Mouse (Mus musculus) kidney, adult 2 months (tissue): ENCODE measurements at regions not wholly inside any gene's neighbourhood (a gene's known extent, or its start where the extent isn't known, plus 50 kb on each side); places are given as distances from the start of the nearest gene placed in this dataset.

Experiments
- DNase-seq: peaks from one replicate; pipeline ENCODE4 v3.0.0; 2021
- H3K27ac ChIP-seq: fragments of 200-500 bp; 2 replicates; pipeline ENCODE4 v1.5.1; 2012; ENCODE audit warnings: low read depth, low read length, control low read depth, inconsistent platforms; ENCODE audit not compliant: insufficient read depth
- H3K27me3 ChIP-seq: fragments of 200-500 bp; replicated peaks from 2 replicates; pipeline ENCODE4 v1.6.1; 2012; ENCODE audit warnings: mild to moderate bottlenecking, moderate library complexity, low read length, inconsistent platforms; ENCODE audit not compliant: control insufficient read depth, insufficient read depth
- H3K36me3 ChIP-seq: fragments of 200-500 bp; 2 replicates; pipeline ENCODE4 v1.6.1; 2012; ENCODE audit warnings: mild to moderate bottlenecking, moderate library complexity, low read length, inconsistent platforms; ENCODE audit not compliant: control insufficient read depth, insufficient read depth
- H3K4me1 ChIP-seq: fragments of 200-500 bp; 2 replicates; pipeline ENCODE4 v1.6.1; 2011; ENCODE audit warnings: low read length; ENCODE audit not compliant: control insufficient read depth, insufficient read depth
- H3K4me3 ChIP-seq: fragments of 200-500 bp; 2 replicates; pipeline ENCODE4 v1.5.1; 2011; ENCODE audit warnings: mild to moderate bottlenecking, low read depth, low read length, control low read depth; ENCODE audit not compliant: insufficient read depth
- CTCF ChIP-seq: fragments of 200-500 bp; conservative IDR thresholded peaks from 2 replicates; pipeline ENCODE4 v1.5.1; 2011; ENCODE audit warnings: low read depth, mild to moderate bottlenecking, control low read depth, low read length, moderate library complexity, mixed read lengths; ENCODE audit not compliant: insufficient read depth, insufficient read length
- POLR2A ChIP-seq: fragments of 200-500 bp; IDR thresholded peaks from one replicate; pipeline ENCODE4 v1.6.1; 2011; ENCODE audit warnings: low read depth, low read length, control low read depth
- WGBS: fragments of 180-500 bp; shearing (Covaris S2); methylation state at CpG from one replicate; pipeline ENCODE4 v1.1.7; 2018; 5-methylcytosine and 5-hydroxymethylcytosine counted together

DNA sequence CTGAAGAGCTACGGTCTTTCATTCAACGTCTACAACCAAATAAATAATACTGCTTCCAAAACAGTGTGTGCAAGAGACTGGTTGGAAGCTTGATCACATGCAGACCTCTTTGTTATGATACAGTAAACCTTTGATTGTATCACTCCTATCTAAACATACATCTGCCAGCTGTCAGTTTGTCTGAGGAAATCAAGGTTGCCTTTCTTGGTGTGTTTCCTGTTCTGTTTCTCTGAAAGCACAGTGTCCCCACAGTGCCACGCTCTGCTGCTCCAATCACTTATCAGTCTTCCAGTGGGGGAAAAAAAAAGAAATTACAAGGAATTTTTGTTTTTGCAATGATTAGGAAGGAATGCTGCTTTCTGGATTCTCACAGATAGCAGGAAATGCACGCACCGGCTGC lies 139.2 kb downstream of the Mbl2 start:
- Histone ChIP-seq H3K27ac (no peak overlapping the region), H3K27me3 (no peaks in the 10 kb centered on the region), H3K4me1 (no peaks in the 10 kb centered on the region; the same call in 1 of the 2 replicates), H3K4me3 (no peak overlapping the region), H3K36me3 (no peaks in the 10 kb centered on the region)
- no peak for TF ChIP-seq CTCF
- 21% methylated on average over 5 of the region's 5 CpGs for WGBS
- no peak for DNase-seq

GRCm38 (mm10) chr19:30379767-30380166 lies 147.0 kb downstream of the Mbl2 start:
- H3K27me3 ChIP-seq = no peaks in the 10 kb centered on the region
- H3K4me1 ChIP-seq = no peaks in the 10 kb centered on the region
- H3K36me3 ChIP-seq = no peaks in the 10 kb centered on the region
- DNase-seq = no peak
- no peak overlapping the region for H3K4me3 ChIP-seq
- WGBS = 58% methylated on average over 6 of the region's 6 CpGs
- H3K27ac ChIP-seq = no peak overlapping the region
- TF ChIP-seq POLR2A = no peak
- no peak for TF ChIP-seq CTCF

- H3K4me3 ChIP-seq = no peak overlapping the region
- H3K27me3 ChIP-seq = no peaks in the 10 kb centered on the region
- TF ChIP-seq POLR2A = no peak
- no peaks in the 10 kb centered on the region for H3K36me3 ChIP-seq
- no peak for DNase-seq
- H3K27ac ChIP-seq = no peak overlapping the region
- 45% methylated on average over 6 of the region's 6 CpGs for WGBS
- no peaks in the 10 kb centered on the region for H3K4me1 ChIP-seq
Measured at GRCm38 (mm10) chr19:30380515-30381206, 147.9 kb downstream of the Mbl2 start.

- DNase-seq = no peak
- WGBS = 41% methylated on average over 5 of the region's 5 CpGs
- no peak for TF ChIP-seq POLR2A
- TF ChIP-seq CTCF = no peak
- Histone ChIP-seq H3K36me3 (no peaks in the 10 kb centered on the region), H3K4me3 (no peak overlapping the region), H3K27ac (no peak overlapping the region), H3K27me3 (no peaks in the 10 kb centered on the region), H3K4me1 (no peaks in the 10 kb centered on the region)
Measured at GRCm38 (mm10) chr19:30393791-30394190, 155.7 kb downstream of the Dkk1 start.

DNA sequence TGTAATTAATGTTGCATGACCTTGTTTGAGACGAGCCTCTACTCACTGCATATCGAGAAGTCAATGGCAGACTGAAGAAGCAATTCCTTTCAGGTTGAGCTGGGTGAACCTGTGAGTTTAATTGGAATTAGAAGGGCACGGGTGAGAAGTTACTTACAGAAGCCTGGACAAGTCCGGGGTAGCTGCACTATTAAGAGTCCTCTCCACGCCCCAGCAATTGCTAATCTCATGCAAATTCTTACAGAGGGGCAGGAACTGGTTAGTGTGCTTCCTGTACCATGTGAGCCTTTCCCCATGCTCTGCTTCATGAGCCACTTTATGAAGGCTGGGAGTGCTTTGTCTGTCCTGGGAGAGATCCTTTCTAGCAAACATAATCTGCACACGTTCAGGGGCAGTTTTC lies 142.5 kb downstream of the Dkk1 start:
- H3K4me1 ChIP-seq = no peaks in the 10 kb centered on the region
- no peak overlapping the region for H3K4me3 ChIP-seq
- H3K36me3 ChIP-seq = no peaks in the 10 kb centered on the region
- peak; percentile 12 for DNase-seq
- no peak overlapping the region for H3K27ac ChIP-seq
- TF ChIP-seq POLR2A = no peak
- no peak for TF ChIP-seq CTCF
- WGBS = 30% methylated on average over 6 of the region's 6 CpGs
- no peaks in the 10 kb centered on the region for H3K27me3 ChIP-seq

DNA sequence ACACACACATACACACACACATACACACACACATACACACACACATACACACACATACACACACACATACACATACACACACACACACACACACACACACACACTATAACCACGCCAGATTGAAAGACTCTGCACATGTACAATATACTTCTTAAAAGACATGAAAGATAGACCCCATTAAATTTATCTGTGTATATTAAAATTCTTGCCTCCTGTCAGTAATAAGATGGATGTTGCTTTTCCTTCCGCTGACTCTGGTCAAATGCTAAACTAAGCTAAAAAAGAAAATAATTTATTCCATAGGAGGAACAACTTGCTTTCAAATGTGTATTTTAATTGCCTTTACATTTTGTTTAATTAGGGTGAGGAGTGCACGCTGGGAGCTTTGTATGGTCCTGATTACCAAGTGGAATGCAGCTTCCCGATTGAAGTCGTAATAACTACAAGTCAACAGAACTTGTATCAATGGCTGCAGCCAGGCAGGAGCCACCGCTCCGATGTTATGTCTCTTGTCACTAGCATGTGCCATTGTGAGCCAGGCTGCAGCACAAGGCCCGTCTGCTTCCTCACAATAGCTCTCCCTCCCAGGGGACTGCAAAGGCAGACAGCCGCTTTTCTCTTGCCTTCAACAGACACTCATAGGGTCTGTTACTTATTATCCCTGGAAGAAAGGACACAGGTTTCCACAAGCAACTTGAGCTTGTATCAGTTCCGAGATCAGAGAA lies 129.7 kb downstream of the Dkk1 start:
- no peaks in the 10 kb centered on the region; the same call in 1 of the 2 replicates for H3K27me3 ChIP-seq
- no peak overlapping the region for H3K4me3 ChIP-seq
- H3K27ac ChIP-seq = no peak overlapping the region
- TF ChIP-seq CTCF (no peak), POLR2A (no peak)
- no peaks in the 10 kb centered on the region for H3K36me3 ChIP-seq
- no peaks in the 10 kb centered on the region for H3K4me1 ChIP-seq
- 33% methylated on average over 10 of the region's 10 CpGs for WGBS
- peak; percentile 3 for DNase-seq

DNA sequence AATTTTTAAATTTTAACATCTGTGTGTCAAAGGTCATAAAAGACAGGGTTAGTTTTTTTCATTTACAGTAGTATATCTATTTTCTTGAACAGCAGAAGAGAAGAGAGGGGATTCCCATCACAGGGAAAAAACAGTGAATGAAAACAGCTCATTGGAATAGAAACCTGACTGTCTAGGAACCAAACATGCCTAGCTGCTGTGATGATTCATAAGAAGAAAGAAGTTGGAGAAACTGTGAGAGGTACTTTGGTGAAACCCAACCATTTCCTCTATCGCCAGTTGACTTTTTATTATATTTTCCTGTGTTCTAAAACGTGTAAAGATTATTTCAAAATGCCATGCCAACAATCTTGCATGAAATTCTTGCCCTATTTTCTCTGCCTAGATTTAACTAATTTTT lies 123.8 kb downstream of the Dkk1 start:
- Histone ChIP-seq H3K27me3 (no peaks in the 10 kb centered on the region; the same call in 1 of the 2 replicates), H3K4me1 (no peaks in the 10 kb centered on the region), H3K36me3 (no peaks in the 10 kb centered on the region), H3K4me3 (no peak overlapping the region), H3K27ac (no peak overlapping the region)
- TF ChIP-seq POLR2A = no peak
- no peak for TF ChIP-seq CTCF
- 89% methylated on average over 2 of the region's 2 CpGs for WGBS
- no peak for DNase-seq
